Mouse (Mus musculus): ENCODE data around the gene Fads6. TPM values are rescaled to one million over a fixed set of nuclear protein-coding genes. Genes with fewer than 3 reads are reported as not detected.

The Fads6 gene
- polyA plus RNA-seq, 1 experiment from 2014 or later: 0.55 TPM

Small RNAs within 50 kb of the gene (microRNA-seq; reads per million reads assigned to microRNA genes)
- gene Gm25837: not detected

Other genes with a start within 250 kb of the Fads6 start
- not detected in 2 replicates for gene Cd300ld3, start 249.3 kb downstream of the Fads6 start, polyA plus RNA-seq (2015; fragmentation: Nextera tagmentation; extraction: Ambion mirVana)
- gene Cd300e, start 235.5 kb downstream of the Fads6 start, polyA plus RNA-seq (2015; fragmentation: Nextera tagmentation; extraction: Ambion mirVana): not detected in 2 replicates
- 1.7 and 2.1 TPM in 2 replicates for gene Rab37, start 206.2 kb downstream of the Fads6 start, polyA plus RNA-seq (2015; fragmentation: Nextera tagmentation; extraction: Ambion mirVana)
- gene Cd300lf, start 163.7 kb downstream of the Fads6 start, polyA plus RNA-seq (2015; fragmentation: Nextera tagmentation; extraction: Ambion mirVana): 0.36 and 0.49 TPM in 2 replicates
- 123 and 127 TPM in 2 replicates for gene Slc9a3r1, start 134.3 kb downstream of the Fads6 start, polyA plus RNA-seq (2015; fragmentation: Nextera tagmentation; extraction: Ambion mirVana)
- gene Tmem104, start 110.2 kb downstream of the Fads6 start, polyA plus RNA-seq (2015; fragmentation: Nextera tagmentation; extraction: Ambion mirVana): 10.6 and 11.0 TPM in 2 replicates
- 21.5 and 23.4 TPM in 2 replicates for gene Nat9, start 109.8 kb downstream of the Fads6 start, polyA plus RNA-seq (2015; fragmentation: Nextera tagmentation; extraction: Ambion mirVana)
- not detected in 2 replicates for gene Grin2c, start 30.4 kb downstream of the Fads6 start, polyA plus RNA-seq (2015; fragmentation: Nextera tagmentation; extraction: Ambion mirVana)
- 15.4 and 20.8 TPM in 2 replicates for gene Fdxr, start 20.6 kb downstream of the Fads6 start, polyA plus RNA-seq (2015; fragmentation: Nextera tagmentation; extraction: Ambion mirVana)
- gene Otop2, start 9.5 kb upstream of the Fads6 start, polyA plus RNA-seq (2015; fragmentation: Nextera tagmentation; extraction: Ambion mirVana): 0.06 and 0.09 TPM in 2 replicates
- gene Ush1g, start 24.4 kb upstream of the Fads6 start, polyA plus RNA-seq (2015; fragmentation: Nextera tagmentation; extraction: Ambion mirVana): not detected in 2 replicates
- gene Otop3, start 37.1 kb upstream of the Fads6 start, polyA plus RNA-seq (2015; fragmentation: Nextera tagmentation; extraction: Ambion mirVana): not detected in 2 replicates
- gene Hid1, start 70.1 kb upstream of the Fads6 start, polyA plus RNA-seq (2015; fragmentation: Nextera tagmentation; extraction: Ambion mirVana): 6.7 and 8.1 TPM in 2 replicates
- gene Cdr2l, start 84.3 kb upstream of the Fads6 start, polyA plus RNA-seq (2015; fragmentation: Nextera tagmentation; extraction: Ambion mirVana): 10.6 and 10.7 TPM in 2 replicates
- gene Mrpl58, start 106.1 kb upstream of the Fads6 start, polyA plus RNA-seq (2015; fragmentation: Nextera tagmentation; extraction: Ambion mirVana): 204 and 209 TPM in 2 replicates
- 1,004 and 1,083 TPM in 2 replicates for gene Atp5h, start 122.3 kb upstream of the Fads6 start, polyA plus RNA-seq (2015; fragmentation: Nextera tagmentation; extraction: Ambion mirVana)
- 14.1 and 16.4 TPM in 2 replicates for gene Kctd2, start 122.5 kb upstream of the Fads6 start, polyA plus RNA-seq (2015; fragmentation: Nextera tagmentation; extraction: Ambion mirVana)
- gene Trim80, start 142.9 kb upstream of the Fads6 start, polyA plus RNA-seq (2015; fragmentation: Nextera tagmentation; extraction: Ambion mirVana): 0.18 and 0.30 TPM in 2 replicates
- 15.8 and 22.3 TPM in 2 replicates for gene Slc16a5, start 164.8 kb upstream of the Fads6 start, polyA plus RNA-seq (2015; fragmentation: Nextera tagmentation; extraction: Ambion mirVana)
- 8.6 and 9.1 TPM in 2 replicates for gene Armc7, start 178.0 kb upstream of the Fads6 start, polyA plus RNA-seq (2015; fragmentation: Nextera tagmentation; extraction: Ambion mirVana)
- 72.7 and 76.7 TPM in 2 replicates for gene Nt5c, start 194.2 kb upstream of the Fads6 start, polyA plus RNA-seq (2015; fragmentation: Nextera tagmentation; extraction: Ambion mirVana)
- gene Jpt1, start 216.7 kb upstream of the Fads6 start, polyA plus RNA-seq (2015; fragmentation: Nextera tagmentation; extraction: Ambion mirVana): 457 and 460 TPM in 2 replicates
- gene Sumo2, start 238.6 kb upstream of the Fads6 start, polyA plus RNA-seq (2015; fragmentation: Nextera tagmentation; extraction: Ambion mirVana): 1,007 and 1,133 TPM in 2 replicates